Mouse (Mus musculus) limb, embryonic 10.5 days (tissue): ENCODE data around the gene Nabp2. TPM values are rescaled to one million over a fixed set of nuclear protein-coding genes. Genes with fewer than 3 reads are reported as not detected.
A peak's percentile ranks its signal among the peaks of the same experiment; 100 is the strongest.

ENCODE experiments used
- DNase-seq: peaks from one replicate; pipeline ENCODE4 v3.0.0-alpha.2; 2017; ENCODE audit warnings: low spot score
- H3K27ac ChIP-seq: fragments of 300-500 bp; sonication (generic); 2 replicates; pipeline ENCODE4 v1.5.1; 2016; ENCODE audit warnings: mild to moderate bottlenecking
- H3K27me3 ChIP-seq: fragments of 300-500 bp; sonication (generic); 2 replicates; pipeline ENCODE4 v1.6.1; 2016; ENCODE audit warnings: low read depth, mild to moderate bottlenecking; ENCODE audit not compliant: poor library complexity, severe bottlenecking
- H3K36me3 ChIP-seq: fragments of 300-500 bp; sonication (generic); 2 replicates; pipeline ENCODE4 v1.6.1; 2016; ENCODE audit warnings: mild to moderate bottlenecking, moderate library complexity
- H3K4me1 ChIP-seq: fragments of 300-500 bp; sonication (generic); 2 replicates; pipeline ENCODE4 v1.6.1; 2016
- H3K4me3 ChIP-seq: fragments of 300-500 bp; sonication (generic); 2 replicates; pipeline ENCODE4 v1.5.1; 2016; ENCODE audit warnings: mild to moderate bottlenecking, moderate library complexity
- H3K9me3 ChIP-seq: fragments of 300-500 bp; sonication (generic); replicated peaks from 2 replicates; pipeline ENCODE4 v1.6.1; 2016; ENCODE audit warnings: mild to moderate bottlenecking
- WGBS: fragments of 180-500 bp; shearing (Covaris S2); methylation state at CpG from one replicate; pipeline ENCODE4 v1.1.7; 2016; 5-methylcytosine and 5-hydroxymethylcytosine counted together
- polyA plus RNA-seq: library from polyadenylated mRNA; unstranded; fragments of >200 nt; fragmentation: Nextera tagmentation; extraction: Ambion mirVana; gene quantifications from 2 replicates; pipeline ENCODE4 v1.2.1, GENCODE M21; 2016

The Nabp2 gene
- polyA plus RNA-seq, 1 experiment from 2014 or later = 98.7 TPM

DNA sequence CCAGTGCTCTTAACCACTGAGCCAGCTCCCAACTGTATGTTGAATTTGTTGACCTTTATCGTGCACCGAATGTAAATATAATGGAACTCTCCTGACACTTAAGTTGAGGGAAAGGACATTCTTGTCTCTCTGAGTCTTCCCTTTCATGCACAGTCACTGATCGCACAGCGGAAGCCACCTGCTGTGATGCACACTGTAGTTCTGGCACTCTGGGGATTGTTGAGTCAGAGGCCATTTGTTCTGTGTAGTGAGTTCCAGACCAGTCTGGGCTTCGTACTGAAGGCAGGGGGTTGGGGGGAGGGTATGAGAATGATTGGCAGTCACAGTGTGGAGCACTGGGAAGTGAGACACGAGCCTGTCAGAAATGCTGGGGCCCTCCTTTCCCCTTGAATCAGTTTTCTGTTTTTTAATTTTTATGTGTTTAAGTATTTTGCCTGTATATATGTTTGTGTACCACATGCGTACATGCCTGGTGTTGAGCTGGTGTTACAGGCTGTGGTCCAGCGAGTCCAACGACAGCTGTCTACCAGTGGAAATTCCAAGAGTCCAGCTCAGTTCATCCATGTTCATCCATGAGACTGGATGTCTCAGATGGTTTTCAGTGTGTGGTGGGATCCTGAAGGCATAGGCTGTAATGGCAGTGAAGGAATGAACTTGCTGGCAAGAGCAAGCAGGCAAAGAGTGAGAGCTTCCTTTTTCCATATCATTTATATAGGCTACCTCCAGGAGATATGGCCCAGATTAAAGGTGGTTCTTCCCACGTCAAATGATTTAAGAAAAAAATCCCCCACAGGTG, 30.2 kb upstream of the Nabp2 start:
- Histone ChIP-seq H3K4me1 (no peaks in the 10 kb centered on the region), H3K27ac (no peak overlapping the region), H3K27me3 (no peaks in the 10 kb centered on the region), H3K36me3 (peaks cover 60% of the 10 kb centered on the region), H3K9me3 (no peaks in the 10 kb centered on the region), H3K4me3 (no peak overlapping the region)
- DNase-seq = no peak
- 94% methylated on average over 10 of the region's 10 CpGs for WGBS

DNA sequence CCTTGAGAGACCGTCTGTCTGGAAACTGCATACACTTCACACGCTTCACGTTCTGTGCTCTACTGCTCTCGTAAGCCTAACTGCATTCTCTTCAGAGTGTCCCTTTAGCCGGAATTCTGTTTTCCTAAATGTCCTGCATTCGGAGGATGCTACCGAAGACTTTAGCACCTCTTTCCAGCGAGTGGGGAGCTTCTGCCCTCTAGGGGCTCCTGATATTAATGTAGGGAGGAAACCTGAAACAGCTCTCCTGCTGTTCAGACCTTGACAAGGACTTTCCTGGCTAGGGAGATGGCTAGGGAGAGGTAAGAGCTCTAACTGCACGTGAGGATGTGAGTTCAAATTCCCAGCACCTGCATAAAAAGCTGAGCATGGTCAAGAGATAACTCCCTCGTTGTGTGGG, 29.1 kb upstream of the Nabp2 start:
- peaks cover 71% of the 10 kb centered on the region for H3K36me3 ChIP-seq
- no peaks in the 10 kb centered on the region for H3K4me1 ChIP-seq
- DNase-seq = no peak
- H3K27me3 ChIP-seq = no peaks in the 10 kb centered on the region
- no peak overlapping the region for H3K4me3 ChIP-seq
- H3K27ac ChIP-seq = no peak overlapping the region
- 72% methylated on average over 10 of the region's 10 CpGs for WGBS
- H3K9me3 ChIP-seq = no peaks in the 10 kb centered on the region

DNA sequence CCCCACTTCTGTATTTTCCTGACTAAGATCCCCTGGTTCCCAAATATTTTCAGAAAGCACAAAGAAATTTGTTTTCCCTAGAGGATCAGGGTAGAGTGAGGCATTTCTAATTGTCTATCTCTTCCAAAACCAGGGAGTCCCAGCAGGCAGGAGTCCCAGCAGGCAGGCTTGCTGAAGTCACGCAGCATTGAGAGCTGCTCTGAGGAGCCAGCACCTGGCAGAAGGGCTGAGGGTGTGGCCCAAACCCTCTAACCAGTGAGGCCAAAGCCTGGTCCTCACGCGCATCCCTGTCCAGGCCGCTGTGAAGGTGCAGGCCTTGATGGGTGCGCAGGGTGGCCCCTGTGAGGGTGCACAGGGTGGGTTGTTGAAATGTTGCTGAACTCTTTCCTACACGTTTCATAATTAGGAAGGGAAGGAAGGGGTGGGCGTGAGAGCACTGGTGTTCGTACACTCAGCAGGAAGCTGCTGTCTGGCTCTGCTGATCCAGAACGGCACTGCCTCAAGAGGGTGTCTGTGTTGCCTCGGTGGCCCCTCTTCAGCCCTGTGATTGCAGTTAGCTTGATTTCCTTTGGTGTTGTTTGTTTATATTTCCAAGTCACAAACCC, 27.5 kb upstream of the Nabp2 start:
- Histone ChIP-seq H3K4me3 (no peak overlapping the region), H3K27ac (no peak overlapping the region), H3K9me3 (no peaks in the 10 kb centered on the region), H3K36me3 (peaks cover 86% of the 10 kb centered on the region), H3K27me3 (no peaks in the 10 kb centered on the region), H3K4me1 (no peaks in the 10 kb centered on the region)
- WGBS = 60% methylated on average over 10 of the region's 10 CpGs
- no peak for DNase-seq

DNA sequence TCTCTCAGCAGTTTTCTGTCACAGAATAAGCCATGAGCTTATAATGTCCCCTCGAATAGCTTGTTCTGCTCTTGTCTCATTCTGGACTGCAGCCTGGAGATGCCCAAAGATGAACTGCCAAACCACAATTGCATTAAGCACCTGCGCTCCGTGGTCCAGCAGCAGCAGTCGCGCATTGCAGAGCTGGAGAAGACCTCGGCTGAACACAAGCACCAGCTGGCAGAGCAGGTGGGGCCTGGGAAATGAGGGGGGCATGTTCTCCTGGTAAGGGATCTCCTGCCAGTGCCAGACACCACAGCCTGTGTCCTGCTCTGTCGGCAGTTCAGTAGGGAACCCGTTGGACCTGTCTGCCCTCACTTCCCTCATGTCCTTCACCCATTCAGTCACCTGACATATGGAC, 25.1 kb upstream of the Nabp2 start:
- no peak for DNase-seq
- WGBS = 96% methylated on average over 8 of the region's 8 CpGs
- no peaks in the 10 kb centered on the region for H3K9me3 ChIP-seq
- peaks cover 94% of the 10 kb centered on the region for H3K36me3 ChIP-seq
- H3K27me3 ChIP-seq = no peaks in the 10 kb centered on the region
- H3K4me1 ChIP-seq = no peaks in the 10 kb centered on the region
- no peak overlapping the region for H3K4me3 ChIP-seq
- no peak overlapping the region for H3K27ac ChIP-seq

- H3K27me3 ChIP-seq = no peaks in the 10 kb centered on the region
- H3K36me3 ChIP-seq = peaks cover 94% of the 10 kb centered on the region
Measured at GRCm38 (mm10) chr10:128435873-128436272, 24.6 kb upstream of the Nabp2 start.

DNA sequence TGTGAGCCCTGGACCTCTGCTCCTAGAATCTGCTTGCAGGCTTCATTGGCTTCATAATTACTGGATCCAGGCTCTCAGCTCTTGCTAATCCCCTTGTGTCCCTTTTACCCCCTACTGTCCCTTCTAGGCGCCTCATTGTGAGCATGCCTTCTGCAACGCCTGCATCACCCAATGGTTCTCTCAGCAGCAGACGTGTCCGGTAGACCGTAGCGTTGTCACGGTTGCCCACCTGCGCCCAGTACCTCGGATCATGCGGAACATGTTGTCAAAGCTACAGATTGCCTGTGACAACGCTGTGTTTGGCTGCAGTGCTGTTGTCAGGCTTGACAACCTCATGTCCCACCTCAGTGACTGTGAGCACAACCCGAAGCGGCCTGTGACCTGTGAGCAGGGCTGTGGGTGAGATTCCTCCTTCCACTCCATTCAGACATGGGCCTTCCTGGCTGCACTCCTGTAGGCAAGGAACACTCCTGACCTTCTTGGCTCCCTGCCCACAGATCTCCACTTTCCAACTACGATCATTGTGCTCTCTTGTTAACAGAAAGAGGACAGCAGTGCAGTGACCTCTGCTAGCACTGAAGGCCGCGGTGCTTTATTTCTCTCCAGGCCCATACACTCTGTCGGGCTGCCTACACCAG, 24.0 kb upstream of the Nabp2 start:
- Histone ChIP-seq H3K4me1 (no peaks in the 10 kb centered on the region), H3K36me3 (peaks cover 94% of the 10 kb centered on the region), H3K4me3 (no peak overlapping the region), H3K9me3 (no peaks in the 10 kb centered on the region), H3K27me3 (no peaks in the 10 kb centered on the region), H3K27ac (no peak overlapping the region)
- 94% methylated on average over 17 of the region's 17 CpGs for whole genome bisulfite sequencing
- no peak for DNase-seq

More at GRCm38 (mm10) chr10:128435873-128436272, 24.6 kb upstream of the Nabp2 start:
- Histone ChIP-seq H3K9me3 (no peaks in the 10 kb centered on the region), H3K4me1 (no peaks in the 10 kb centered on the region), H3K27ac (no peak overlapping the region), H3K4me3 (no peak overlapping the region)
- DNase-seq = no peak
- 93% methylated on average over 5 of the region's 5 CpGs for WGBS

DNA sequence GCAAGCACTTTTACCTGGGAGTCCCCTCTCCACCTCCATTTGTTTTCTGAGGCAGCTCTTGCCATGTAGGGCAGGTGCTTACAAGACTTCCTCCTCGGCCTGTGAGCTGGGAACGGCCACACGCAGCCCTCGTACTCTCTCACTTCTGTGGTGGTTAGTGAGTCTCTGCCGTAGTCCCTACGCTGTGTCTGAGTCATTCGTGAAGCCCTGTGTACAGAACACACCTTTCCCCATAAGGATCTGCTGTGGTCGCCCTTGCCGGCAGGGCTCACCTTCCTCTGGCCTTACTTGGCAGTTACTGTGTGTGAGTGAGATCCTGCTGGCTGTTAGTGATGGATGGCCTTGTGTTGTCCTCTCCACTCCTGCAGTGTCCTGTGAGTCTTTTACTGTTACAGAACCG, 23.4 kb upstream of the Nabp2 start:
- H3K36me3 ChIP-seq = peaks cover 94% of the 10 kb centered on the region

DNA sequence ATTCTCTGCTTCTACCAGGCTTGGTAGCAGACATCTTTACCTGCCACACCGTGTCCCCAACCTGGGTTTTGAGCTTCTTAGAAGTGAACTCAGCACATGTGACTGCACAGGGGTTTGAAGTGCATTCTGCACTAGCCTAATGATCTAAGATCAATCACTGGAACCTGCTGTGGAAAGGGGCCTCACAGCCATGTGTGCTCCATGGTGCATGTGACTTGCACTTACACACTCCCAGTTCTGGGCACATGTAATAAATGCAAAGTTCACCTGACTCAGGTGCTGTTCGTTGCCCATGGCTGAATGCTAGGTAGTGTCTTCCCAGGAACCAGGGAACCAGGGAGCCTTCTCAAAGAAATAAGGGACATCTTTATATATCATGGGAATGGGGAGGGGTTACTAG, 22.1 kb upstream of the Nabp2 start:
- WGBS = 91% methylated on average over 2 of the region's 2 CpGs
- Histone ChIP-seq H3K27me3 (no peaks in the 10 kb centered on the region), H3K9me3 (no peaks in the 10 kb centered on the region), H3K36me3 (peaks cover 94% of the 10 kb centered on the region), H3K27ac (no peak overlapping the region), H3K4me3 (no peak overlapping the region), H3K4me1 (no peaks in the 10 kb centered on the region)
- DNase-seq = no peak

More for the DNA sequence above, 23.4 kb upstream of the Nabp2 start:
- DNase-seq = no peak
- Histone ChIP-seq H3K4me3 (no peak overlapping the region), H3K4me1 (no peaks in the 10 kb centered on the region), H3K9me3 (no peaks in the 10 kb centered on the region), H3K27me3 (no peaks in the 10 kb centered on the region), H3K27ac (no peak overlapping the region)
- WGBS = 83% methylated on average over 10 of the region's 10 CpGs

DNA sequence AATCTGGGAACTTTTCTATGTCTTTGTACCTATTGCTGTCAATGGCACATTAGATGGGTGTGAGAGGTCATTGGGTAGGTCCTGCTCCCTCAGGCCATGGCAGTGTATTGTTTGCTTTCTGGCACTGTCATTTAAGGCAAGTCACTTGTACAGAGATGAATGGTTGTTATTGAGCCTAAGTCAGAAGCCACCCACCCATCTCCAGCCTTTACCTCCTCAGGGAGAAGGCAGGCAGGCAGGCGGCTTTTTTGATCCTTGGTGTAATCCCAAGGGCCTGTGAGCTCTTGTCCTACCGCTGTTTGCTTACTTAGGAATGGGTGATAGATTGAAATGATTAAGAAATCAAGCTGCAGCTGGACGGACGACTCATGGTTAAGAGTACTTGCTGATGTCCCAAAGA, 18.2 kb upstream of the Nabp2 start:
- DNase-seq = no peak
- peaks cover 90% of the 10 kb centered on the region for H3K36me3 ChIP-seq
- peaks cover 6% of the 10 kb centered on the region; the same call in 1 of the 2 replicates for H3K4me1 ChIP-seq
- WGBS = 90% methylated on average over 4 of the region's 4 CpGs
- H3K27me3 ChIP-seq = no peaks in the 10 kb centered on the region
- H3K4me3 ChIP-seq = no peak overlapping the region
- no peak overlapping the region for H3K27ac ChIP-seq
- H3K9me3 ChIP-seq = no peaks in the 10 kb centered on the region

- Histone ChIP-seq H3K27ac (no peak overlapping the region), H3K4me3 (no peak overlapping the region), H3K27me3 (no peaks in the 10 kb centered on the region), H3K4me1 (peaks cover 7% of the 10 kb centered on the region; the same call in 1 of the 2 replicates), H3K9me3 (no peaks in the 10 kb centered on the region), H3K36me3 (peaks cover 90% of the 10 kb centered on the region)
- no peak for DNase-seq
- 93% methylated on average over 5 of the region's 5 CpGs for WGBS
Measured at GRCm38 (mm10) chr10:128429052-128429451, 17.8 kb upstream of the Nabp2 start.

DNA sequence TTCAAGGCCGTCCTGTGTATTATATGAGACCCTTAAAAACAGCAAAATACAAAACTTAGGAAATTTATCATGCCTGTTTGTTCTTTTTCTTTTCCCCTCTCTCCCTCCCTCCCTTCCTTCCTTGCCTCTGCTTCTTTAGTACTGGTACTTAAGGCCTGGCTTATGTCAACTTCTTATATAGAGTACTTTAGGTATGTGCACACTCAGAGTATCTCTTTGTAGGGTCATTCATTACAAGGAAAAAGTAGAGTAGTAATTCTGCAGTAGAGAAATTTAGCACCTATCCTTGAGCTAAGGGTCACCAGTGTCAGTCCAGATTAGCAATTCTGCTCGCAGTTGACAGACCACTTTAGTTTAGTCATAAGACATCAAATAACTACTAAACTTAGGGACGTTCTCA, 14.0 kb upstream of the Nabp2 start:
- Histone ChIP-seq H3K27ac (no peak overlapping the region), H3K4me3 (no peak overlapping the region), H3K36me3 (peaks cover 93% of the 10 kb centered on the region), H3K27me3 (no peaks in the 10 kb centered on the region), H3K4me1 (peaks cover 7% of the 10 kb centered on the region; the same call in 1 of the 2 replicates), H3K9me3 (no peaks in the 10 kb centered on the region)
- no peak for DNase-seq
- WGBS = 85% methylated on average over 3 of the region's 3 CpGs

DNA sequence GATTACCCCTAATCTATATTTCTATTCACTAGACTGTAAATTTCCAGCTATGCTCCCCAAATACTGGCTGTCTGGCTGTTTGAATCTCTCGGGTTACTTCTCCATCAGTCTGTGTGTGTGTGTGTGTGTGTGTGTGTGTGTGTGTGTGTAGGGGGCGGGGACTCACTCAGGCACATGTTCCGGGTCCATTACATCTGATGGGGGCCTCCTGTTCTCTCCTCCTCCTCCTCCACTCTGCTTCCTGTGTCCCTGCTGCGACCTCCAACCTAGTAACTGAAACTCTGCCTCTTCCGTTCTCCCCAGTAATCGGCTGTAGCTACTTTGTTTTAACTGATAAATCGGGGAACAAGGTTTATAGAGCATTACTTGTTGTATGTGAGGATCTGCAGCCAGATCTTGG, 13.3 kb upstream of the Nabp2 start:
- H3K27ac ChIP-seq = 0 out of 2 replicates have a peak overlapping the region, but pooled peaks have one; percentile 25
- WGBS = 55% methylated on average over 7 of the region's 7 CpGs

DNA sequence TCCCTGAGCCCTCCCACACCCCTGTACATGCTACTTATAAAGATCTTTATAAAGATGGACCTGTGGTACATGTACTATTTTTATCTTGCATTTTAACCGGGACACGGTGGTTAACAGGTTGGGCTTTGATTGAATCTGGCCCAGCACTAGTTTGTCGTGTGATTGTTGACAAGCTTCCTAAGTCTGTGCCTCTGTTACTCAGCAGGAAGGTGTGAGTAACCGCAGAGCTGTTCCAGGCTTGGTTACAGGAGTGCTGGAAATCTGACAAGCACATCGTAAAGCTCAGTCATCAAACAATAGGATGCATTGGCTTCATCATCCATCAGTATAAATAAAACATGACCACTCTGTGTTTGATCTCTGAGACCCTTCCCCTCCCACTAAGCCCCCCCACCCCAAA, 11.1 kb upstream of the Nabp2 start:
- Histone ChIP-seq H3K36me3 (peaks cover 95% of the 10 kb centered on the region), H3K9me3 (no peaks in the 10 kb centered on the region), H3K4me1 (peaks cover 7% of the 10 kb centered on the region; the same call in 1 of the 2 replicates), H3K4me3 (no peak overlapping the region), H3K27ac (no peak overlapping the region), H3K27me3 (no peaks in the 10 kb centered on the region)
- no peak for DNase-seq
- WGBS = 71% methylated on average over 5 of the region's 5 CpGs

More for the DNA sequence above, 13.3 kb upstream of the Nabp2 start:
- Histone ChIP-seq H3K9me3 (no peaks in the 10 kb centered on the region), H3K27me3 (no peaks in the 10 kb centered on the region), H3K36me3 (peaks cover 93% of the 10 kb centered on the region), H3K4me3 (no peak overlapping the region), H3K4me1 (peaks cover 7% of the 10 kb centered on the region; the same call in 1 of the 2 replicates)
- no peak for DNase-seq
